Mouse (Mus musculus) liver, adult 2 months (tissue): Measurements from ENCODE around the gene Irgm2. TPM values are rescaled to one million over a fixed set of nuclear protein-coding genes. Genes with fewer than 3 reads are reported as not detected.
A peak's percentile ranks its signal among the peaks of the same experiment; 100 is the strongest.
"Not testable (repeated sequence)": the region's sequence is repeated elsewhere in the genome, so short reads cannot be mapped to it uniquely, and the experiment has no call there.

ENCODE experiments used
- DNase-seq: peaks from one replicate; pipeline ENCODE4 v3.0.0-alpha.2; 2011; ENCODE audit warnings: low read depth, low spot score; ENCODE audit errors: extremely low read depth
- H3K27ac ChIP-seq: fragments of 200-500 bp; replicated peaks from 2 replicates; pipeline ENCODE4 v1.5.1; 2012; ENCODE audit warnings: low read depth, mild to moderate bottlenecking, control low read depth, inconsistent platforms, low read length; ENCODE audit not compliant: insufficient read depth
- H3K27me3 ChIP-seq: fragments of 200-500 bp; 2 replicates; pipeline ENCODE4 v1.6.1; 2012; ENCODE audit warnings: mild to moderate bottlenecking, moderate library complexity, low read length, inconsistent platforms; ENCODE audit not compliant: control insufficient read depth, insufficient read depth
- H3K36me3 ChIP-seq: fragments of 200-500 bp; 2 replicates; pipeline ENCODE4 v1.6.1; 2012; ENCODE audit warnings: low read length, inconsistent platforms; ENCODE audit not compliant: control insufficient read depth, insufficient read depth
- H3K4me1 ChIP-seq: fragments of 200-500 bp; 2 replicates; pipeline ENCODE4 v1.6.1; 2011; ENCODE audit warnings: low read length; ENCODE audit not compliant: control insufficient read depth, insufficient read depth
- H3K4me3 ChIP-seq: fragments of 200-500 bp; 2 replicates; pipeline ENCODE4 v1.5.1; 2011; ENCODE audit warnings: low read depth, mild to moderate bottlenecking, control low read depth, low read length, moderate library complexity; ENCODE audit not compliant: insufficient read depth
- H3K79me2 ChIP-seq: fragments of 200-500 bp; 2 replicates; pipeline ENCODE4 v1.6.1; 2012; ENCODE audit warnings: inconsistent platforms, mild to moderate bottlenecking, low read length, moderate library complexity; ENCODE audit not compliant: control insufficient read depth, insufficient read depth
- H3K9ac ChIP-seq: fragments of 200-500 bp; 2 replicates; pipeline ENCODE4 v1.6.1; 2012; ENCODE audit warnings: low read depth, mild to moderate bottlenecking, control low read depth, inconsistent platforms, low read length
- CTCF ChIP-seq: fragments of 200-500 bp; IDR thresholded peaks from 2 replicates; pipeline ENCODE4 v1.5.1; 2011; ENCODE audit warnings: low read depth, low read length, control low read depth
- POLR2A ChIP-seq: fragments of 200-500 bp; IDR thresholded peaks from 2 replicates; pipeline ENCODE4 v1.6.1; 2011; ENCODE audit warnings: low read length, control low read depth; ENCODE audit not compliant: insufficient read depth; ENCODE audit errors: extremely low read depth
- WGBS: fragments of 180-500 bp; shearing (Covaris S2); methylation state at CpG from one replicate; pipeline ENCODE4 v1.1.7; 2018; 5-methylcytosine and 5-hydroxymethylcytosine counted together
- polyA plus RNA-seq: library from polyadenylated mRNA; depleted of rRNA; stranded (reverse); fragments of >200 nt; gene quantifications from 2 replicates; pipeline ENCODE4 v1.2.3, GENCODE M21; 2012
- total RNA-seq: library from RNA; depleted of rRNA; stranded (reverse); fragments of >200 nt; gene quantifications from 2 replicates; pipeline ENCODE4 v1.2.3, GENCODE M21; 2014

The Irgm2 gene
- total and polyA plus RNA-seq, 2 experiments: 21.8 to 40.8 TPM

- peaks cover 20% of the 10 kb centered on the region for H3K4me1 ChIP-seq
- H3K27ac ChIP-seq: peak overlapping the region; percentile 83
- TF ChIP-seq POLR2A: 0 out of 2 replicates have a peak, but pooled peaks have one; percentile 21
- no peak for TF ChIP-seq CTCF
- peak overlapping the region; percentile 67 for H3K4me3 ChIP-seq
- no peaks in the 10 kb centered on the region for H3K27me3 ChIP-seq
- peak overlapping the region; percentile 79 for H3K9ac ChIP-seq
- peak; percentile 95 for DNase-seq
- H3K79me2 ChIP-seq: peaks cover 12% of the 10 kb centered on the region; the same call in 1 of the 2 replicates
- peaks cover 4% of the 10 kb centered on the region; the same call in 1 of the 2 replicates for H3K36me3 ChIP-seq
- WGBS: 13% methylated on average over 17 of the region's 17 CpGs
Observed at GRCm38 (mm10) chr11:58214391-58215048, 15.1 kb downstream of the Irgm2 start.

- Histone ChIP-seq H3K4me3 (peak overlapping the region; percentile 67), H3K79me2 (peaks cover 12% of the 10 kb centered on the region; the same call in 1 of the 2 replicates), H3K9ac (peak overlapping the region; percentile 79), H3K27ac (peak overlapping the region; percentile 83), H3K4me1 (peaks cover 20% of the 10 kb centered on the region)
- WGBS: 0% methylated on average over 2 of the region's 3 CpGs
- not testable (repeated sequence) for DNase-seq, H3K36me3 ChIP-seq, H3K27me3 ChIP-seq
Observed at GRCm38 (mm10) chr11:58215049-58215430, 15.6 kb downstream of the Irgm2 start.

GRCm38 (mm10) chr11:58215814-58216213 lies 16.4 kb downstream of the Irgm2 start:
- peaks cover 20% of the 10 kb centered on the region for H3K4me1 ChIP-seq
- no peaks in the 10 kb centered on the region for H3K27me3 ChIP-seq
- TF ChIP-seq POLR2A: no peak
- TF ChIP-seq CTCF: no peak
- peak overlapping the region; percentile 59 for H3K9ac ChIP-seq
- H3K27ac ChIP-seq: peak overlapping the region; percentile 25
- peaks cover 12% of the 10 kb centered on the region for H3K36me3 ChIP-seq
- no peak for DNase-seq
- 8% methylated on average over 5 of the region's 5 CpGs for WGBS
- H3K4me3 ChIP-seq: peak overlapping the region; percentile 45
- peaks cover 12% of the 10 kb centered on the region; the same call in 1 of the 2 replicates for H3K79me2 ChIP-seq

- no peak overlapping the region for H3K9ac ChIP-seq
- no peak overlapping the region; the same call in 1 of the 2 replicates for H3K4me3 ChIP-seq
- no peak overlapping the region for H3K27ac ChIP-seq
- H3K36me3 ChIP-seq: peaks cover 12% of the 10 kb centered on the region
- H3K79me2 ChIP-seq: peaks cover 12% of the 10 kb centered on the region; the same call in 1 of the 2 replicates
- 29% methylated on average over 6 of the region's 6 CpGs for WGBS
- DNase-seq: no peak
- TF ChIP-seq CTCF (no peak), POLR2A (no peak)
- peaks cover 20% of the 10 kb centered on the region for H3K4me1 ChIP-seq
- no peaks in the 10 kb centered on the region for H3K27me3 ChIP-seq
Observed at GRCm38 (mm10) chr11:58216823-58217222, 17.4 kb downstream of the Irgm2 start.

- 27% methylated on average over 4 of the region's 4 CpGs for WGBS
- Histone ChIP-seq H3K9ac (no peak overlapping the region), H3K36me3 (peaks cover 11% of the 10 kb centered on the region), H3K27ac (peak overlapping the region; percentile 56), H3K27me3 (no peaks in the 10 kb centered on the region), H3K79me2 (no peaks in the 10 kb centered on the region), H3K4me3 (no peak overlapping the region), H3K4me1 (peaks cover 14% of the 10 kb centered on the region)
- TF ChIP-seq CTCF (no peak), POLR2A (no peak)
- peak; percentile 26 for DNase-seq
Observed at GRCm38 (mm10) chr11:58223751-58224150, 24.3 kb downstream of the Irgm2 start.

GRCm38 (mm10) chr11:58224313-58224712 lies 24.9 kb downstream of the Irgm2 start:
- peaks cover 11% of the 10 kb centered on the region for H3K4me1 ChIP-seq
- H3K79me2 ChIP-seq: no peaks in the 10 kb centered on the region
- no peak overlapping the region for H3K4me3 ChIP-seq
- H3K36me3 ChIP-seq: peaks cover 9% of the 10 kb centered on the region
- H3K27me3 ChIP-seq: no peaks in the 10 kb centered on the region
- H3K9ac ChIP-seq: no peak overlapping the region
- TF ChIP-seq CTCF: no peak
- no peak for TF ChIP-seq POLR2A
- peak overlapping the region; percentile 56 for H3K27ac ChIP-seq
- 10% methylated on average over 7 of the region's 7 CpGs for WGBS
- DNase-seq: peak; percentile 67

- H3K36me3 ChIP-seq, DNase-seq, H3K4me3 ChIP-seq, H3K27ac ChIP-seq, H3K9ac ChIP-seq, H3K27me3 ChIP-seq, H3K79me2 ChIP-seq: not testable (repeated sequence)
- 63% methylated on average over 2 of the region's 2 CpGs for WGBS
- H3K4me1 ChIP-seq: peaks cover 11% of the 10 kb centered on the region
Observed at GRCm38 (mm10) chr11:58224872-58225271, 25.5 kb downstream of the Irgm2 start.
